Mouse (Mus musculus) heart, postnatal 0 days (tissue): Measurements from ENCODE around the gene Anp32e.

Experiments
- CTCF ChIP-seq: IDR thresholded peaks from 2 replicates; pipeline ENCODE4 v1.5.1; 2016; ENCODE audit warnings: antibody characterized with exemption, control low read depth, low read depth
- EP300 ChIP-seq: IDR thresholded peaks from 2 replicates; pipeline ENCODE4 v1.6.1; 2016; ENCODE audit warnings: antibody characterized with exemption, low read depth

DNA sequence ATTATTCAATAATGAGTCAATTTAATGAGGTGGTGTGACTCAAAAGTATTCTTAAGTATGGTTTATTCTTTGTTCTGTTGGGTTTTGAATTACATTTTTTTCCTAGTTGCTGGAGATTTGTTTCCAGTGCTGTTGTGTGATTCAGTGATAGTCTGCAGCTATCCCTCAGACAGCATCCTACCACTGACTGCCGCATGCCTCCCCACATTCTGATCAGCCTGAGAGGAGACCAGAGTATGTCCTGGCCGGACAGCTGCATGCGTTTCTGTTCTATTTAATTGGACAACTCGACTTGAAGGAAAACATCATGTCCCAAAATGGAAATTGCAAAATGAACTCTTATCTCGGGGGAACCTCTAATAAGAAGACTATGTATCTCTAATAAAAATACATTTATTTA lies 19.3 kb downstream of the Anp32e start:
- TF ChIP-seq CTCF, result no peak
- TF ChIP-seq EP300, result no peak
